Mouse (Mus musculus): ENCODE results near the gene Hist2h2be. TPM values are rescaled to one million over a fixed set of nuclear protein-coding genes. Genes with fewer than 3 reads are reported as not detected.
A peak's percentile ranks its signal among the peaks of the same experiment; 100 is the strongest.
"Not testable (repeated sequence)": the region's sequence is repeated elsewhere in the genome, so short reads cannot be mapped to it uniquely, and the experiment has no call there.

Gene Hist2h2be
- polyA plus RNA-seq, 1 experiment from 2014 or later = 4.7 TPM

- Histone ChIP-seq H3K27me3 (ENCODE audit: control insufficient read depth, insufficient read depth, low read depth, low read length) (no peaks in the 10 kb centered on the region), H3K36me3 (ENCODE audit: control insufficient read depth, insufficient read depth, low read length) (no peaks in the 10 kb centered on the region), H3K27ac (ENCODE audit: low read length) (peak within 1 kb of the TSS; percentile 96), H3K4me2 (ENCODE audit: low read length) (peak within 1 kb of the TSS; percentile 56), H3K9me3 (replicated peaks; ENCODE audit: control insufficient read depth, low read length, poor library complexity, severe bottlenecking) (no peaks in the 10 kb centered on the region), H3K4me1 (ENCODE audit: control insufficient read depth, insufficient read depth, low read length) (peaks cover 15% of the 10 kb centered on the region; the same call in 1 of the 2 replicates), H3K9ac (ENCODE audit: low read depth, low read length) (peak within 1 kb of the TSS; percentile 75), H3K4me3 (ENCODE audit: low read depth, low read length) (peak within 1 kb of the TSS; percentile 45)
- WGBS = under 1% methylated on average over 40 of the region's 40 CpGs
- ATAC-seq = peak; percentile 91
These were observed 42.1 kb downstream of the Hist2h2be start, which contains the start of gene Hist2h4 for GRCm38 (mm10) chr3:96262979-96263550. Gene Hist2h4 (minus strand): TSS chr3:96263311.

GRCm38 (mm10) chr3:96263558-96264403 lies 42.9 kb downstream of the Hist2h2be start:
- H3K27me3 ChIP-seq (ENCODE audit: control insufficient read depth, insufficient read depth, low read depth, low read length) = no peaks in the 10 kb centered on the region
- peak overlapping the region; percentile 21 for H3K9ac ChIP-seq (ENCODE audit: low read depth, low read length)
- peak overlapping the region; percentile 56 for H3K4me2 ChIP-seq (ENCODE audit: low read length)
- WGBS = 4% methylated on average over 27 of the region's 27 CpGs
- no peaks in the 10 kb centered on the region for H3K9me3 ChIP-seq (replicated peaks; ENCODE audit: control insufficient read depth, low read length, poor library complexity, severe bottlenecking)
- H3K27ac ChIP-seq (ENCODE audit: low read length) = peak overlapping the region; percentile 96
- peaks cover 17% of the 10 kb centered on the region; the same call in 1 of the 2 replicates for H3K4me1 ChIP-seq (ENCODE audit: control insufficient read depth, insufficient read depth, low read length)
- peak overlapping the region; percentile 45 for H3K4me3 ChIP-seq (ENCODE audit: low read depth, low read length)
- H3K36me3 ChIP-seq (ENCODE audit: control insufficient read depth, insufficient read depth, low read length) = no peaks in the 10 kb centered on the region
- ATAC-seq = peak; percentile 50

GRCm38 (mm10) chr3:96264404-96264949 lies 43.6 kb downstream of the Hist2h2be start:
- Histone ChIP-seq H3K27me3 (ENCODE audit: control insufficient read depth, insufficient read depth, low read depth, low read length) (no peaks in the 10 kb centered on the region), H3K9ac (ENCODE audit: low read depth, low read length) (no peak overlapping the region), H3K9me3 (replicated peaks; ENCODE audit: control insufficient read depth, low read length, poor library complexity, severe bottlenecking) (no peaks in the 10 kb centered on the region), H3K36me3 (ENCODE audit: control insufficient read depth, insufficient read depth, low read length) (no peaks in the 10 kb centered on the region), H3K4me2 (ENCODE audit: low read length) (no peak overlapping the region), H3K27ac (ENCODE audit: low read length) (no peak overlapping the region), H3K4me3 (ENCODE audit: low read depth, low read length) (no peak overlapping the region), H3K4me1 (ENCODE audit: control insufficient read depth, insufficient read depth, low read length) (peaks cover 19% of the 10 kb centered on the region; the same call in 1 of the 2 replicates)
- 70% methylated on average over 7 of the region's 7 CpGs for WGBS
- ATAC-seq = no peak

GRCm38 (mm10) chr3:96266132-96266710 lies 45.3 kb downstream of the Hist2h2be start:
- no peaks in the 10 kb centered on the region for H3K27me3 ChIP-seq (ENCODE audit: control insufficient read depth, insufficient read depth, low read depth, low read length)
- no peak overlapping the region for H3K4me2 ChIP-seq (ENCODE audit: low read length)
- H3K27ac ChIP-seq (ENCODE audit: low read length) = no peak overlapping the region
- no peak overlapping the region for H3K9ac ChIP-seq (ENCODE audit: low read depth, low read length)
- H3K36me3 ChIP-seq (ENCODE audit: control insufficient read depth, insufficient read depth, low read length) = no peaks in the 10 kb centered on the region
- H3K9me3 ChIP-seq (replicated peaks; ENCODE audit: control insufficient read depth, low read length, poor library complexity, severe bottlenecking) = no peaks in the 10 kb centered on the region
- no peak overlapping the region for H3K4me3 ChIP-seq (ENCODE audit: low read depth, low read length)
- 93% methylated on average over 8 of the region's 8 CpGs for WGBS
- H3K4me1 ChIP-seq (ENCODE audit: control insufficient read depth, insufficient read depth, low read length) = peaks cover 17% of the 10 kb centered on the region; the same call in 1 of the 2 replicates
- ATAC-seq = no peak

GRCm38 (mm10) chr3:96267541-96267940 lies 46.6 kb downstream of the Hist2h2be start:
- no peak overlapping the region for H3K4me2 ChIP-seq (ENCODE audit: low read length)
- no peaks in the 10 kb centered on the region for H3K9me3 ChIP-seq (replicated peaks; ENCODE audit: control insufficient read depth, low read length, poor library complexity, severe bottlenecking)
- H3K36me3 ChIP-seq (ENCODE audit: control insufficient read depth, insufficient read depth, low read length) = no peaks in the 10 kb centered on the region
- peak overlapping the region; percentile 25; the same call in 1 of the 2 replicates for H3K27ac ChIP-seq (ENCODE audit: low read length)
- ATAC-seq = no peak
- H3K4me3 ChIP-seq (ENCODE audit: low read depth, low read length) = no peak overlapping the region
- WGBS = 82% methylated on average over 4 of the region's 4 CpGs
- peaks cover 12% of the 10 kb centered on the region; the same call in 1 of the 2 replicates for H3K4me1 ChIP-seq (ENCODE audit: control insufficient read depth, insufficient read depth, low read length)
- H3K9ac ChIP-seq (ENCODE audit: low read depth, low read length) = no peak overlapping the region
- H3K27me3 ChIP-seq (ENCODE audit: control insufficient read depth, insufficient read depth, low read depth, low read length) = no peaks in the 10 kb centered on the region

GRCm38 (mm10) chr3:96268051-96268775 lies 47.3 kb downstream of the Hist2h2be start, which contains the start of gene Hist2h3b:
Gene Hist2h3b (plus strand): TSS chr3:96268654.
- peaks cover 12% of the 10 kb centered on the region; the same call in 1 of the 2 replicates for H3K4me1 ChIP-seq (ENCODE audit: control insufficient read depth, insufficient read depth, low read length)
- H3K27ac ChIP-seq (ENCODE audit: low read length) = peak within 1 kb of the TSS; percentile 95
- H3K9me3 ChIP-seq (replicated peaks; ENCODE audit: control insufficient read depth, low read length, poor library complexity, severe bottlenecking) = no peaks in the 10 kb centered on the region
- peak within 1 kb of the TSS; percentile 59 for H3K4me3 ChIP-seq (ENCODE audit: low read depth, low read length)
- WGBS = 24% methylated on average over 28 of the region's 30 CpGs
- peak within 1 kb of the TSS; percentile 62 for H3K9ac ChIP-seq (ENCODE audit: low read depth, low read length)
- no peaks in the 10 kb centered on the region for H3K27me3 ChIP-seq (ENCODE audit: control insufficient read depth, insufficient read depth, low read depth, low read length)
- peak; percentile 56 for ATAC-seq
- H3K4me2 ChIP-seq (ENCODE audit: low read length) = peak within 1 kb of the TSS; percentile 93
- no peaks in the 10 kb centered on the region for H3K36me3 ChIP-seq (ENCODE audit: control insufficient read depth, insufficient read depth, low read length)

- WGBS = under 1% methylated on average over 12 of the region's 44 CpGs
- Histone ChIP-seq H3K27ac (ENCODE audit: low read length) (peak overlapping the region; percentile 95), H3K9ac (ENCODE audit: low read depth, low read length) (peak overlapping the region; percentile 62), H3K4me3 (ENCODE audit: low read depth, low read length) (peak overlapping the region; percentile 59), H3K4me1 (ENCODE audit: control insufficient read depth, insufficient read depth, low read length) (peaks cover 11% of the 10 kb centered on the region; the same call in 1 of the 2 replicates), H3K4me2 (ENCODE audit: low read length) (peak overlapping the region; percentile 93)
- H3K9me3 ChIP-seq (replicated peaks; ENCODE audit: control insufficient read depth, low read length, poor library complexity, severe bottlenecking); H3K27me3 ChIP-seq (ENCODE audit: control insufficient read depth, insufficient read depth, low read depth, low read length); H3K36me3 ChIP-seq (ENCODE audit: control insufficient read depth, insufficient read depth, low read length): not testable (repeated sequence)
- peak; percentile 67 for ATAC-seq
These were observed 48.0 kb downstream of the Hist2h2be start for GRCm38 (mm10) chr3:96268776-96269378.

Data from midbrain, embryonic 16.5 days (tissue).